Mouse (Mus musculus) small intestine, adult 2 months (tissue): ENCODE results near the gene Tefm. TPM values are rescaled to one million over a fixed set of nuclear protein-coding genes. Genes with fewer than 3 reads are reported as not detected.

Source experiments
- H3K27ac ChIP-seq: fragments of 200-500 bp; 2 replicates; pipeline ENCODE4 v1.5.1; 2012; ENCODE audit warnings: low read depth, low read length, control low read depth, inconsistent platforms; ENCODE audit not compliant: insufficient read depth
- H3K27me3 ChIP-seq: fragments of 200-500 bp; 2 replicates; pipeline ENCODE4 v1.6.1; 2012; ENCODE audit warnings: mild to moderate bottlenecking, moderate library complexity, low read length, inconsistent platforms; ENCODE audit not compliant: control insufficient read depth, insufficient read depth
- H3K36me3 ChIP-seq: fragments of 200-500 bp; 2 replicates; pipeline ENCODE4 v1.6.1; 2012; ENCODE audit warnings: mild to moderate bottlenecking, low read length, control low read depth, inconsistent platforms; ENCODE audit not compliant: control insufficient read depth, insufficient read depth
- H3K4me1 ChIP-seq: fragments of 200-500 bp; 2 replicates; pipeline ENCODE4 v1.6.1; 2012; ENCODE audit warnings: low read length, inconsistent platforms, mixed read lengths; ENCODE audit not compliant: control insufficient read depth, insufficient read depth, insufficient read length
- H3K4me3 ChIP-seq: fragments of 200-500 bp; 2 replicates; pipeline ENCODE4 v1.5.1; 2012; ENCODE audit warnings: low read depth, mild to moderate bottlenecking, control low read depth, inconsistent platforms, low read length, moderate library complexity
- CTCF ChIP-seq: fragments of 200-500 bp; IDR thresholded peaks from 2 replicates; pipeline ENCODE4 v1.5.1; 2012; ENCODE audit warnings: low read depth, mild to moderate bottlenecking, control low read depth, inconsistent platforms, low read length, moderate library complexity, mixed read lengths; ENCODE audit not compliant: insufficient replicate concordance, insufficient read length; ENCODE audit errors: extremely low read depth
- POLR2A ChIP-seq: fragments of 200-500 bp; IDR thresholded peaks from 2 replicates; pipeline ENCODE4 v1.6.1; 2012; ENCODE audit warnings: low read depth, mild to moderate bottlenecking, control low read depth, inconsistent platforms, low read length, moderate library complexity
- WGBS: fragments of 180-500 bp; shearing (Covaris S2); methylation state at CpG from one replicate; pipeline ENCODE4 v1.1.7; 2018; 5-methylcytosine and 5-hydroxymethylcytosine counted together
- polyA plus RNA-seq: library from polyadenylated mRNA; depleted of rRNA; stranded (reverse); fragments of >200 nt; gene quantifications from 2 replicates; pipeline ENCODE4 v1.2.3, GENCODE M21; 2012

The Tefm gene
- polyA plus RNA-seq, 1 experiment: 0.60 TPM

DNA sequence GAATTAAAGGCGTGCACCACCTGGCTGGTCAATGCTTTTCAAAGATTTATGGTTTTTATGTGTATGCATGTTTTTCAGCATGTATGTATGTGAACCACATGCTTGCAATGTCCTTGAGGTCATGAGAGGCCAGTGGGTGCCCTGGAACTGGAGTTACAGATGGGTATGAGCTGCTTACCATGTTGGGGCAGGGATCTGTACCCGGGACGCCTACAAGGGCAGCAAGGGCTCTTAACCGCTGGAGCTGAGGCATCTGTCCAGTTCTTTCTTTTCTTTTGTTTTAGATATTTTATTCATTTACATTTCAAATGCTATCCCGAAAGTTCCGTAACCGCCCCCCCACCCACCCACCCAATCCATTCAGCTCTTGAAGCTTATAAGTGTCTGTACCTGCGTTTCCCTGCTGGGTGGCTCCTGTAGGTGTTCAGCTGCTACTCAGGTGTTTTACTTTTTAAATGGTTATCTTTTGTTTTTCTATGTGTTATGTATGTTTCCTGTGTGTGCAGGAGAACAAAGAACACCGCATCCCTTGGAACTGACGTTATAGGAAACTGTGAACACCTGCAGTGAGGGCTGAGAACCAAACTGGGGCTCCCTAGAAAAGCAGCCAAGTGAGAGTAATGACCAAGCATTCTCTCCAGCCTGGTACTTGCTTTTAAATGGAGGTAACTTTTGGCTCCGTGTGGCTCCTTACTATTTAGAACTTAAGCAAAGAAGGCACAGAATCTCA is 5.9 kb downstream of the Tefm start:
- Histone ChIP-seq H3K4me1 (no peaks in the 10 kb centered on the region), H3K36me3 (peaks cover 12% of the 10 kb centered on the region), H3K27ac (no peak overlapping the region), H3K4me3 (no peak overlapping the region), H3K27me3 (no peaks in the 10 kb centered on the region)
- 93% methylated on average over 11 of the region's 11 CpGs for WGBS
- TF ChIP-seq CTCF: no peak
- TF ChIP-seq POLR2A: no peak

- Histone ChIP-seq H3K36me3 (peaks cover 12% of the 10 kb centered on the region), H3K27me3 (no peaks in the 10 kb centered on the region)
- WGBS: 52% methylated on average over 4 of the region's 4 CpGs
Measured at GRCm38 (mm10) chr11:80134744-80135143, 7.2 kb downstream of the Tefm start.

GRCm38 (mm10) chr11:80132050-80132449 is 9.9 kb downstream of the Tefm start:
- TF ChIP-seq POLR2A (no peak), CTCF (no peak)
- H3K4me3 ChIP-seq: no peak overlapping the region
- no peak overlapping the region for H3K27ac ChIP-seq
- no peaks in the 10 kb centered on the region for H3K27me3 ChIP-seq
- peaks cover 10% of the 10 kb centered on the region for H3K36me3 ChIP-seq
- H3K4me1 ChIP-seq: no peaks in the 10 kb centered on the region
- WGBS: 82% methylated on average over 1 of the region's 1 CpGs

More at GRCm38 (mm10) chr11:80134744-80135143, 7.2 kb downstream of the Tefm start:
- H3K4me3 ChIP-seq: no peak overlapping the region
- H3K27ac ChIP-seq: no peak overlapping the region
- no peaks in the 10 kb centered on the region for H3K4me1 ChIP-seq
- TF ChIP-seq POLR2A: no peak
- TF ChIP-seq CTCF: no peak

- 83% methylated on average over 1 of the region's 1 CpGs for WGBS
- Histone ChIP-seq H3K4me1 (0 out of 2 replicates have a peak, but pooled peaks cover 3% of the 10 kb centered on the region), H3K27me3 (no peaks in the 10 kb centered on the region), H3K27ac (no peak overlapping the region), H3K4me3 (no peak overlapping the region), H3K36me3 (peaks cover 9% of the 10 kb centered on the region)
- TF ChIP-seq CTCF: no peak
Measured at GRCm38 (mm10) chr11:80116411-80116810, 25.6 kb downstream of the Tefm start.

DNA sequence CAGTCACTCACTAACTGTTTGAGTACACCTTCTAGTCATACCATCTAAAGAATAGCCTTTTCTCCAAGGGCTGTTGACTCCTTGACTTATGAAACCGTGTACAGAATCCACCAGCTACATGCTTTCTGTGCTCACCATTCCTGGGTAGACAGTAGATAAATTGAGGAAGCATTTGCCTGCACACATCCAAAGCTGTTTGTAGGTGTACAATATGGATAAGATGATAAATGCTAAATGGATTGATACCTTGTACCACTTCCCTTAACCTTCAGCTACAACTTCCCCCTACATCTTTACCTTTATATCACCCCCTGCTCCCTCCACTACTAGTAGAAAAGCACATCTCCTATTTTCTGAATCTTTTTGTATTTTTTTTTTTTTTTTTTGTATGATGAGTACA is 37.6 kb downstream of the Tefm start:
- WGBS: 91% methylated on average over 1 of the region's 1 CpGs
- no peak for TF ChIP-seq POLR2A
- TF ChIP-seq CTCF: no peak
- H3K4me1 ChIP-seq: no peaks in the 10 kb centered on the region
- peaks cover 5% of the 10 kb centered on the region; the same call in 1 of the 2 replicates for H3K36me3 ChIP-seq
- H3K27ac ChIP-seq: no peak overlapping the region
- no peaks in the 10 kb centered on the region for H3K27me3 ChIP-seq
- no peak overlapping the region for H3K4me3 ChIP-seq

GRCm38 (mm10) chr11:80101298-80101697 is 40.7 kb downstream of the Tefm start:
- Histone ChIP-seq H3K36me3 (peaks cover 5% of the 10 kb centered on the region), H3K4me3 (no peak overlapping the region), H3K27ac (no peak overlapping the region), H3K27me3 (no peaks in the 10 kb centered on the region), H3K4me1 (no peaks in the 10 kb centered on the region)
- no peak for TF ChIP-seq POLR2A
- TF ChIP-seq CTCF: no peak
- WGBS: 82% methylated on average over 6 of the region's 6 CpGs

DNA sequence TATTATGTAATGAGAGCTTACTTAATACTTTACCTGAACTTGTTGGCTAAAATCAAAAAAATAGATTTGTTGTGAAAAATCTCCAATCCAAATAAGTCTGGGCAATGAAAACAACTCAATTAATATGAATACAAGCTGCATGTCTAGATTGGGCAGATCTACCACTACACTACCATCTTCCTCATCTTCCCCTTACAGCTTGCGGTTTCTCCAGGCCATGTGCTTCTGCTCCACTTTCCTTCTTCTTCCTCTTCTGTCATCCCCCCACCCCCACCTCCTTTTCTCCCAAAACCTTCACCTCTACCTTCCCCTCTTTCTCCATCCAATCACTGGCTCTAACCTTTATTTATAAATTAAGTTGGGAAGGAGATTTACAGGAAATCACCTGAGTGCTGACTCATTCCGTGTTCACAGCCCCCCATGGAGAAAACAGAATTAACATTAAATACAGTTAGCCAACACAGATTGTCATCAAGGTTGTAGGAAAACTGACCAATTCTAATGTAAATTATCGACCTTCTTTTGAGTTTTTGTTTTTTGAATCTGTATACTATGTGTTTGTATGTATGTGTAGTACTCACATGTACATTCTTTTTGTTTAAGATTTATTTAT is 43.4 kb downstream of the Tefm start:
- Histone ChIP-seq H3K27ac (no peak overlapping the region), H3K4me1 (no peaks in the 10 kb centered on the region), H3K36me3 (peaks cover 6% of the 10 kb centered on the region), H3K4me3 (no peak overlapping the region), H3K27me3 (no peaks in the 10 kb centered on the region)
- WGBS: 94% methylated on average over 3 of the region's 3 CpGs
- no peak for TF ChIP-seq CTCF
- TF ChIP-seq POLR2A: no peak
